Mouse (Mus musculus) small intestine, adult 2 months (tissue): ENCODE measurements around the gene Ccdc51. TPM values are rescaled to one million over a fixed set of nuclear protein-coding genes. Genes with fewer than 3 reads are reported as not detected.

ENCODE experiments used
- H3K27ac ChIP-seq: fragments of 200-500 bp; 2 replicates; pipeline ENCODE4 v1.5.1; 2012; ENCODE audit warnings: low read depth, low read length, control low read depth, inconsistent platforms; ENCODE audit not compliant: insufficient read depth
- H3K27me3 ChIP-seq: fragments of 200-500 bp; 2 replicates; pipeline ENCODE4 v1.6.1; 2012; ENCODE audit warnings: mild to moderate bottlenecking, moderate library complexity, low read length, inconsistent platforms; ENCODE audit not compliant: control insufficient read depth, insufficient read depth
- H3K36me3 ChIP-seq: fragments of 200-500 bp; 2 replicates; pipeline ENCODE4 v1.6.1; 2012; ENCODE audit warnings: mild to moderate bottlenecking, low read length, control low read depth, inconsistent platforms; ENCODE audit not compliant: control insufficient read depth, insufficient read depth
- H3K4me1 ChIP-seq: fragments of 200-500 bp; 2 replicates; pipeline ENCODE4 v1.6.1; 2012; ENCODE audit warnings: low read length, inconsistent platforms, mixed read lengths; ENCODE audit not compliant: control insufficient read depth, insufficient read depth, insufficient read length
- H3K4me3 ChIP-seq: fragments of 200-500 bp; 2 replicates; pipeline ENCODE4 v1.5.1; 2012; ENCODE audit warnings: low read depth, mild to moderate bottlenecking, control low read depth, inconsistent platforms, low read length, moderate library complexity
- CTCF ChIP-seq: fragments of 200-500 bp; IDR thresholded peaks from 2 replicates; pipeline ENCODE4 v1.5.1; 2012; ENCODE audit warnings: low read depth, mild to moderate bottlenecking, control low read depth, inconsistent platforms, low read length, moderate library complexity, mixed read lengths; ENCODE audit not compliant: insufficient replicate concordance, insufficient read length; ENCODE audit errors: extremely low read depth
- POLR2A ChIP-seq: fragments of 200-500 bp; IDR thresholded peaks from 2 replicates; pipeline ENCODE4 v1.6.1; 2012; ENCODE audit warnings: low read depth, mild to moderate bottlenecking, control low read depth, inconsistent platforms, low read length, moderate library complexity
- WGBS: fragments of 180-500 bp; shearing (Covaris S2); methylation state at CpG from one replicate; pipeline ENCODE4 v1.1.7; 2018; 5-methylcytosine and 5-hydroxymethylcytosine counted together
- polyA plus RNA-seq: library from polyadenylated mRNA; depleted of rRNA; stranded (reverse); fragments of >200 nt; gene quantifications from 2 replicates; pipeline ENCODE4 v1.2.3, GENCODE M21; 2012

The Ccdc51 gene
- polyA plus RNA-seq, 1 experiment = 11.3 TPM

- 87% methylated on average over 9 of the region's 9 CpGs for WGBS
- Histone ChIP-seq H3K4me3 (peak overlapping the region; percentile 60), H3K27ac (peak overlapping the region; percentile 94), H3K4me1 (peaks cover 16% of the 10 kb centered on the region), H3K36me3 (peaks cover 18% of the 10 kb centered on the region), H3K27me3 (no peaks in the 10 kb centered on the region)
- no peak for TF ChIP-seq POLR2A
- TF ChIP-seq CTCF = no peak
Observed at GRCm38 (mm10) chr9:109052490-109053260, 29.6 kb upstream of the Ccdc51 start.

DNA sequence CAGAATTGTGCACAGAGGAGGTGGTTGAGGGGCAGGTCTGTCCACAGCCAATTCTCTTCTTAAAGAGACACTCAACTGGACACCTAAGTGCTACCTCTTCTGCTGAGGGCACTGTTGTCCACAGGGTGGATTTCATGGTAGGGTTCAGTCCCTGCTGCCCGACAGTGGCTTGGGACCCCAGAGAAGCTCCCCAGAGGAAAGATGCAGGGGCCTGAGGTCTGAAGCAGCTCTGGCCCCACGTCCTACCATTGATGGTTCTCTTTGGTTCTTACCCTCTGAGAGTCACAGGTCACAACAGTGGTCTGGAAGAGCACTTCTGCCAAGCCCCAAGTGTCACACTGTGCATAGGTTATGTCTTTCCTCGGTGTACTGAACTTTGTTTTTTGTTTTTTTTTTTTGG is 28.9 kb upstream of the Ccdc51 start:
- H3K4me3 ChIP-seq = peak overlapping the region; percentile 60
- H3K36me3 ChIP-seq = peaks cover 21% of the 10 kb centered on the region
- peak overlapping the region; percentile 94 for H3K27ac ChIP-seq
- WGBS = 74% methylated on average over 3 of the region's 3 CpGs
- no peaks in the 10 kb centered on the region for H3K27me3 ChIP-seq
- TF ChIP-seq POLR2A = no peak
- TF ChIP-seq CTCF = no peak
- peaks cover 23% of the 10 kb centered on the region for H3K4me1 ChIP-seq

- peak overlapping the region; percentile 24; the same call in 1 of the 2 replicates for H3K4me3 ChIP-seq
- WGBS = 77% methylated on average over 6 of the region's 6 CpGs
Observed at GRCm38 (mm10) chr9:109053851-109054250, 28.4 kb upstream of the Ccdc51 start.

GRCm38 (mm10) chr9:109054712-109055111 is 27.6 kb upstream of the Ccdc51 start:
- H3K4me1 ChIP-seq = peaks cover 25% of the 10 kb centered on the region
- 1% methylated on average over 7 of the region's 7 CpGs for WGBS
- TF ChIP-seq POLR2A (peak; percentile 63; the same call in 1 of the 2 replicates), CTCF (peak; percentile 17; the same call in 1 of the 2 replicates)

More at GRCm38 (mm10) chr9:109053851-109054250, 28.4 kb upstream of the Ccdc51 start:
- peak overlapping the region; percentile 24 for H3K27ac ChIP-seq
- peaks cover 27% of the 10 kb centered on the region for H3K4me1 ChIP-seq
- TF ChIP-seq CTCF (no peak), POLR2A (no peak)
- H3K27me3 ChIP-seq = no peaks in the 10 kb centered on the region
- peaks cover 20% of the 10 kb centered on the region for H3K36me3 ChIP-seq

GRCm38 (mm10) chr9:109055271-109056030 is 26.8 kb upstream of the Ccdc51 start:
- H3K4me1 ChIP-seq = peaks cover 24% of the 10 kb centered on the region
- H3K4me3 ChIP-seq = peak overlapping the region; percentile 59
- 85% methylated on average over 12 of the region's 12 CpGs for WGBS
- peak overlapping the region; percentile 34 for H3K27ac ChIP-seq
- H3K36me3 ChIP-seq = peaks cover 20% of the 10 kb centered on the region
- TF ChIP-seq CTCF = no peak
- no peaks in the 10 kb centered on the region for H3K27me3 ChIP-seq

More at GRCm38 (mm10) chr9:109054712-109055111, 27.6 kb upstream of the Ccdc51 start:
- no peaks in the 10 kb centered on the region for H3K27me3 ChIP-seq
- peaks cover 20% of the 10 kb centered on the region for H3K36me3 ChIP-seq
- peak overlapping the region; percentile 59 for H3K4me3 ChIP-seq
- peak overlapping the region; percentile 76 for H3K27ac ChIP-seq

- Histone ChIP-seq H3K4me3 (peak overlapping the region; percentile 59), H3K36me3 (peaks cover 20% of the 10 kb centered on the region), H3K27me3 (no peaks in the 10 kb centered on the region), H3K27ac (no peak overlapping the region; the same call in 1 of the 2 replicates), H3K4me1 (peaks cover 24% of the 10 kb centered on the region)
- TF ChIP-seq CTCF (no peak), POLR2A (no peak)
- WGBS = 86% methylated on average over 17 of the region's 17 CpGs
Observed at GRCm38 (mm10) chr9:109056081-109056690, 26.1 kb upstream of the Ccdc51 start.

DNA sequence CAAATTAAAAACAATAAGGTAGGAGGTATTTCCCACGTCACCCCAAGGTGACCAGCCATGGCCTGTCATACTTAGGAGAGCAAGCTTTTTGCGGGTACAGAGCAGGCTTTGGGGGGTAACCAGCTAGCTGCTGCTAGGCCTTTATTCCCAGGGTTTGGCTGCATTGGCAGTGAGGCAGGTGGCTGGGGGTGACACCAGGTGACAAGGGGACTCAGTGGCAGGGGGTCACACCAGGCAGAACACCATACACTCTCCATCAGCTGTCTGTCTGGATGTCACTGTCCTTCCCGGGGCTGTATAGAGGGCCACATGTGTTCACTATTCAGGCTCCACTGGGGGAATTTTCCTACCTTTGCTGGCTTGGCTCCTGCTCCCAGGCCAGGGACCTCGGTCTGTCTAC is 25.4 kb upstream of the Ccdc51 start:
- Histone ChIP-seq H3K36me3 (peaks cover 20% of the 10 kb centered on the region), H3K27ac (0 out of 2 replicates have a peak overlapping the region, but pooled peaks have one; percentile 31), H3K4me3 (no peak overlapping the region), H3K4me1 (peaks cover 24% of the 10 kb centered on the region), H3K27me3 (no peaks in the 10 kb centered on the region)
- 81% methylated on average over 4 of the region's 4 CpGs for WGBS
- TF ChIP-seq CTCF = no peak
- TF ChIP-seq POLR2A = no peak
